Mouse (Mus musculus) limb, embryonic 12.5 days (tissue): Measurements from ENCODE around the gene Vstm4. TPM values are rescaled to one million over a fixed set of nuclear protein-coding genes. Genes with fewer than 3 reads are reported as not detected.
A peak's percentile ranks its signal among the peaks of the same experiment; 100 is the strongest.

Experiments
- ATAC-seq: fragments of 200-750 bp; cut with Nextera tagmentation; 2 replicates; pipeline ENCODE4 v1.8.0; 2017; ENCODE audit warnings: low read depth, moderate TSS enrichment; ENCODE audit not compliant: insufficient number of reproducible peaks, insufficient read depth, low FRiP score, low TSS enrichment
- H3K27ac ChIP-seq: fragments of 300-500 bp; sonication (generic); 2 replicates; pipeline ENCODE4 v1.5.1; 2016; ENCODE audit warnings: mild to moderate bottlenecking, moderate library complexity
- H3K27me3 ChIP-seq: fragments of 300-500 bp; sonication (generic); 2 replicates; pipeline ENCODE4 v1.6.1; 2016; ENCODE audit warnings: mild to moderate bottlenecking, moderate library complexity
- H3K36me3 ChIP-seq: fragments of 300-500 bp; sonication (generic); 2 replicates; pipeline ENCODE4 v1.6.1; 2016; ENCODE audit warnings: mild to moderate bottlenecking, moderate library complexity
- H3K4me1 ChIP-seq: fragments of 300-500 bp; sonication (generic); replicated peaks from 2 replicates; pipeline ENCODE4 v1.6.1; 2016
- H3K4me2 ChIP-seq: fragments of 300-500 bp; sonication (generic); 2 replicates; pipeline ENCODE4 v1.6.1; 2016; ENCODE audit warnings: mild to moderate bottlenecking, moderate library complexity
- H3K4me3 ChIP-seq: fragments of 300-500 bp; sonication (generic); replicated peaks from 2 replicates; pipeline ENCODE4 v1.5.1; 2016; ENCODE audit warnings: mild to moderate bottlenecking
- H3K9ac ChIP-seq: fragments of 300-500 bp; sonication (generic); replicated peaks from 2 replicates; pipeline ENCODE4 v1.6.1; 2016; ENCODE audit warnings: mild to moderate bottlenecking, moderate library complexity
- H3K9me3 ChIP-seq: fragments of 300-500 bp; sonication (generic); 2 replicates; pipeline ENCODE4 v1.6.1; 2016; ENCODE audit warnings: mild to moderate bottlenecking, moderate library complexity
- whole genome bisulfite sequencing: fragments of 180-500 bp; shearing (Covaris S2); methylation state at CpG from one replicate; pipeline ENCODE4 v1.1.7; 2016; 5-methylcytosine and 5-hydroxymethylcytosine counted together
- polyA plus RNA-seq: library from polyadenylated mRNA; unstranded; fragments of >200 nt; fragmentation: Nextera tagmentation; extraction: Ambion mirVana; gene quantifications from 2 replicates; pipeline ENCODE4 v1.2.1, GENCODE M21; 2016

Gene Vstm4
- polyA plus RNA-seq, 1 experiment from 2014 or later, result 7.0 TPM

DNA sequence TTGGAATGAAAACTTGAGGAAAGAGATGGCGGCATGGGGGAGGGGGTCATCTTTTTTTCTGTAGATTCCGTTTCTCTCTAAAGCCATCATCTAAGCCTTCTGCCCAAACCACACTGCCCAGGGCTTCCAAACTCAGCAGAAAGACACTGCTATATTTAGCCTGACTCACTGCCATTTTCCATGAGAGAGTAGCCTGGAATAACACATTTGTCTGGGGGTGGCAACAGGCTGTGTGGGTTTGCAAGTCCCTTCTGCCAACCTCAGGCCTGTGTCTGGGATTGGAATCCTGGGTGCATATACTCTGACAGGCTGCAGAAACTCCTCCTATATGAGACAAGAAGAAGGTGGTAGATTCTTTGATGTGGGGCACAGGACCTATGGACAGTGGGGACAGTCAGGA, 91.0 kb downstream of the Vstm4 start:
- no peak overlapping the region for H3K4me2 ChIP-seq
- peaks cover 11% of the 10 kb centered on the region for H3K27me3 ChIP-seq
- WGBS, result 87% methylated on average over 2 of the region's 2 CpGs
- H3K4me3 ChIP-seq, result no peak overlapping the region
- no peak overlapping the region for H3K9ac ChIP-seq
- no peak overlapping the region for H3K27ac ChIP-seq
- H3K36me3 ChIP-seq, result no peaks in the 10 kb centered on the region
- peaks cover 17% of the 10 kb centered on the region for H3K4me1 ChIP-seq
- no peaks in the 10 kb centered on the region for H3K9me3 ChIP-seq
- ATAC-seq, result no peak

DNA sequence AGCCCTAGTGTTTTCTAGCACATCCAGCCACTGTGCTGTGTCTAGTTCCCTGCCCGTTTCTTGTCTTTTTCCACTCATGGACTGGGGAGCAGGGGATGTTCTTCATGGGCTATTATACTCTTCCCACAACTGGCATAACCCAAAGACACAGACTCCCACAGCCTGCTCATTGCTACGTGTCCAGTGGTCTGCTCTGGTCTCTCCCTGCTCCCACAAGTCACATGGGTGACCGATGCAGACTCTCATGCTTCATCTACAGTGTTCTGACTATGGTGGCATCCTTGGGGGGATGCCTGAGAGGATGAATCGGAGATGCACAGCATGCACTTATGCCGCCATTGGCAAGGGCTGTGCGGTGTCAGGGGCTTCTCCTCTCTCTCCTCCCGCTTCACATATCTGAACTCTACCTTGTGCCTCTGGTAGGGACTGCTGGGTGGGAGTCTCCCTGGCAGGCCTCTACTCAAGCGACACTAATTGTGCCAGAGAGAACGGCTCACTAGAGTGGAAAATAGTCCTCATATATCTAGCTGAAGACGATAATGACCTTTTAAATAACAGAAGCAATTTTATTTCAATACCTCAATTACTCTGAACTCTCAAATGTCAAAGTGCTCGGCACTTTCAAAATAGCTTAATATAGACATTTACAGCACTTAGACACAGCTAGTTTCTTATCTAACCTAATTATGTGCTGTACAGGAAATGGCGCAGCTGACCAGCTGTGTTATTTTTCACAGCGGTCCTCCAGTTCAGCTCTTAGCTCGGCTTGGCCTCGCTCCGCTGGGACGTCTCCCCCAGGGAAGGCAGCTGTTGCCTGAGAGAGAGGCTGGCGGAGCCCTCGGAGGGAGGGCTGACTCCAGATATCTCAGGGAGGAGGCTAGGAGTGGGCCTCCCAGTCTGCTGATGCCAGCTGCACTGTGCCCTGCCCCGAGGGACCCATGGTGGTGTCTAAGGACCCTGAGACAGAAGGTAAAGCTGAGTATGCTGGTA, 94.1 kb downstream of the Vstm4 start:
- peaks cover 5% of the 10 kb centered on the region for H3K27me3 ChIP-seq
- H3K36me3 ChIP-seq, result no peaks in the 10 kb centered on the region
- H3K4me1 ChIP-seq, result peaks cover 17% of the 10 kb centered on the region
- no peak overlapping the region for H3K9ac ChIP-seq
- H3K27ac ChIP-seq, result 0 out of 2 replicates have a peak overlapping the region, but pooled peaks have one; percentile 25
- peak; percentile 47; the same call in 1 of the 2 replicates for ATAC-seq
- no peaks in the 10 kb centered on the region for H3K9me3 ChIP-seq
- 43% methylated on average over 20 of the region's 20 CpGs for WGBS
- no peak overlapping the region for H3K4me3 ChIP-seq
- H3K4me2 ChIP-seq, result peak overlapping the region; percentile 32; the same call in 1 of the 2 replicates

DNA sequence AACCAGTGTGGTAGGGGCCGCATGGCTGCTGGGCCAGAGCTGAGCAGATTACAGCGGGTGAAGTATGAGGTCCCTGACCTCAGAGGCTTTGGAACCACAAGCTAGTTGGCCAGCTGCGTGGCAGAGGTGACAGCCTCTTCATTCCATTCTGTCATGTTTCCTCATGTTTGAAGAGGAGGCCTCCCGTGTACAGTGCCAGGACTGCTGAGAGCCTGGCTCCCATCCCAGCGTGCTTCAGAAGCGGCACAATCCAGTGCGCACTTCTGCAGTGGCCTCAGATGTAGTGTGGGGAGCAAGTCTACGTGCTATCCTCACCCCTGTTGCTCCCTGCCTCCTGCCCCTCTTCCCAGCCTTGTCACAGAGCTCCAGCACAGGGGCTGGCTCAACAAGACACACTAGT, 99.9 kb downstream of the Vstm4 start:
- H3K27ac ChIP-seq, result no peak overlapping the region
- 78% methylated on average over 8 of the region's 8 CpGs for WGBS
- no peak for ATAC-seq
- peaks cover 3% of the 10 kb centered on the region for H3K4me1 ChIP-seq
- H3K9ac ChIP-seq, result no peak overlapping the region
- no peak overlapping the region for H3K4me3 ChIP-seq
- H3K4me2 ChIP-seq, result no peak overlapping the region
- no peaks in the 10 kb centered on the region for H3K9me3 ChIP-seq
- H3K36me3 ChIP-seq, result no peaks in the 10 kb centered on the region
- peaks cover 5% of the 10 kb centered on the region for H3K27me3 ChIP-seq

DNA sequence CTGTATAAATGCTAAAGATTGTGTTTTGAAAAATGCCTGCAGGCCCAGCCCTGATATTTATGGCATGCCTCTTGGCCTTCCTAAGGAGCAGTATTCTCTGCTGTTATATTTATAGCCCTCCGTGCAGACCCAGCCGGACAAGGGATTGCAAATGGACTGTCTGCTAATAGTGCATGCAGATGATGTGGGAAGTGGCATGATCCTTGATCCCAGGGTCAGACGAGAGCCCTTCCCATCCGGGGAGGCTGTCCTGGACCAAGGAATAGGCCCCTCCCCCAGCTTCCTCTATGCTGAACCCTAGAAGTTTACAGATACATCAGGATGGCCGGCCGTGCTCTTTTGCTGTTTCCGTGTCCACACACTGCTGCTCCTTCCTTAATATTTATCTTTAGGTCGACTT, 102.1 kb downstream of the Vstm4 start:
- 49% methylated on average over 8 of the region's 8 CpGs for WGBS
- Histone ChIP-seq H3K27ac (no peak overlapping the region), H3K4me2 (no peak overlapping the region), H3K4me1 (no peaks in the 10 kb centered on the region; the same call in 1 of the 2 replicates), H3K27me3 (no peaks in the 10 kb centered on the region), H3K9ac (no peak overlapping the region), H3K36me3 (no peaks in the 10 kb centered on the region), H3K9me3 (no peaks in the 10 kb centered on the region), H3K4me3 (no peak overlapping the region)
- ATAC-seq, result no peak

DNA sequence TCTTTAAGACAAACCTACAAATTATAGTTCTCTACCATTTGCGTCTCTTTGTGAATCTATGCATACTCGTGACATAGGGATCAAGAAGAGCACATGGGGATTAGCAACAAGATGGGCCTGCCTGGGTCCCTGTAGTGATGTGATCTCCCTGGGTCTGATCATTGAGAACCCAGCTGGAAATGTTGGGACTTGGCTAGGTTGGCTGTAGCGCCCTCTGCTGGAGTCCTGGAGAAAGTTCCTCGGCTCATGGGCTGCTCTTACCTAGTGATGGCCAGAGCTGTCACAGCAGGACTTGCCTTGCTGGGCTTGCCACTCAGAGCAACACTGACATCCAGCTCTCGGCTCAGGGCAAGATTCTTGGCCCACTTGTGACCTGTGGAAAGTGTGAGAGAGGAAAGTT, 103.9 kb downstream of the Vstm4 start:
- ATAC-seq, result no peak
- no peak overlapping the region for H3K9ac ChIP-seq
- 37% methylated on average over 5 of the region's 5 CpGs for WGBS

DNA sequence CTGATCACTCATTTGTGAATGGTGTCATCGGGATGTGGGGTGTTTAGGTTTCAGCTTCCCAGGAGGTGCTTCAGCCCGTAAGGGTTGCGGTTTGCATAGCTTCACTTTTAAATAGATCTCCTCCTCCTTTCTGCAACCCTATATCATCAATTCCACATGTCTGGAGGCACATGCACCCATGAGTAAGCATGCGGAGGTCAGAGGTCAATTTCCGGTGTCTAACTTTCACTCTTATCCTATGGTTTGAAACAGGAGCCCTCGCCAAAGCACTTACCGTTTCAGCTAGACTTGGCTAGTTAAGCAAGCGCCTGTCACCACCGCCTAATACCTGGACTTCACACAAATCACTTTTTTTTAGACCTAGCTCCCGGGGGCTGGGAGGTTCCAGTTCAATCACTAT, 108.2 kb downstream of the Vstm4 start:
- H3K9ac ChIP-seq, result no peak overlapping the region
- H3K27ac ChIP-seq, result no peak overlapping the region
- no peak for ATAC-seq
- no peaks in the 10 kb centered on the region; the same call in 1 of the 2 replicates for H3K4me1 ChIP-seq
- 59% methylated on average over 10 of the region's 10 CpGs for WGBS
- no peaks in the 10 kb centered on the region for H3K36me3 ChIP-seq
- no peak overlapping the region for H3K4me3 ChIP-seq
- 0 out of 2 replicates have a peak, but pooled peaks cover 4% of the 10 kb centered on the region for H3K27me3 ChIP-seq
- no peaks in the 10 kb centered on the region for H3K9me3 ChIP-seq
- H3K4me2 ChIP-seq, result no peak overlapping the region

More for the DNA sequence above, 103.9 kb downstream of the Vstm4 start:
- Histone ChIP-seq H3K9me3 (no peaks in the 10 kb centered on the region), H3K27ac (no peak overlapping the region), H3K4me2 (no peak overlapping the region), H3K36me3 (no peaks in the 10 kb centered on the region), H3K4me3 (no peak overlapping the region), H3K27me3 (0 out of 2 replicates have a peak, but pooled peaks cover 4% of the 10 kb centered on the region), H3K4me1 (no peaks in the 10 kb centered on the region; the same call in 1 of the 2 replicates)

DNA sequence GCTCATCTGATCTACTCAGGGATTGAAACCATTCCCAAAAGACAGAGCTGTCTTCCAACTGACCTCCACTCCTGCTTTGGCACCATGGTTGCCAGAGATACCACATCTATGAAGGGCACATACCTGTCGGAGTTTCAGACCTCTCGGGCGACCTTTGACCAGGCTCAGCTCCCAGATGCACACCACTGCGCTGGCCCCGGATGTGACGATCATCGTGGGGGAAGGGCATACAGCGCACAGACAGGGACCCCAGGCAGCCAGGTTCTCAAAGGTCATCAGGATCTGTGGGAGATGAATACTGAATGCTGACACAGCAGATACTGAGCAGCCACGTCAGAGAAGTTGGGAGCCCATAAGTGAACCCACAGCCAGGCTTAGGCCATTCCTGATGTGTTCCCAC, 114.1 kb downstream of the Vstm4 start:
- H3K9ac ChIP-seq, result no peak overlapping the region
- no peaks in the 10 kb centered on the region for H3K9me3 ChIP-seq
- no peak for ATAC-seq
- 73% methylated on average over 9 of the region's 9 CpGs for WGBS
- H3K27ac ChIP-seq, result no peak overlapping the region
- no peak overlapping the region for H3K4me2 ChIP-seq
- no peaks in the 10 kb centered on the region for H3K4me1 ChIP-seq
- H3K4me3 ChIP-seq, result no peak overlapping the region
- H3K36me3 ChIP-seq, result no peaks in the 10 kb centered on the region
- H3K27me3 ChIP-seq, result no peaks in the 10 kb centered on the region; the same call in 1 of the 2 replicates

DNA sequence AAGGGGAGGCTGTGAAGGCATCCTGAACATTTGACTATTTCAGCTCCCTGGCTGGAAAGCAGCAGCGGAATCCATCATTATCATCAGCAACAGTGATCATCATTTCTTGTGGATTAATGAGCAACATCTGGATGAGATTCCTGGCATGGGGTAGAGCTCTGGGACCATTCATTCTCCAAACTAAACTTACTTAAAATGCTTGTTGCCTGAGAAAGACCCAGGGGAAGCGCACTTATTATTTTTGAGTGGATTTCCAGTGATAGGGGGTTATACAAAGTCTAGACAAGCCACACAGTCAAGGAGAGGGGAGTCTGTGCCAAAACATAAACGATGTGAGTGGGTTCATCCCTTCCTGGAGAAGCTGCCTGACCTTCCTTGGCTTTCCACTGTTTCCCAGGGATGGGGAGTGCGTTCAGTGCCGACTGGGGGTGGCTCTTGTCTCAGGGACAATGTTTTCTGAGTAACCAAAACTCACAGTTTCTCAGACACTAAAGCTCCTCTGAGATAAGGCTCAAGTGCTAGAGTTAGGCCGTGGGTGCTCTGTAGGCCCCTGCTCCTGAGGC, 127.7 kb downstream of the Vstm4 start:
- H3K9me3 ChIP-seq, result no peaks in the 10 kb centered on the region
- no peak for ATAC-seq
- WGBS, result 71% methylated on average over 6 of the region's 6 CpGs
- peaks cover 11% of the 10 kb centered on the region; the same call in 1 of the 2 replicates for H3K27me3 ChIP-seq
- H3K4me3 ChIP-seq, result no peak overlapping the region
- H3K36me3 ChIP-seq, result no peaks in the 10 kb centered on the region
- H3K4me2 ChIP-seq, result no peak overlapping the region
- H3K27ac ChIP-seq, result no peak overlapping the region
- no peak overlapping the region for H3K9ac ChIP-seq
- H3K4me1 ChIP-seq, result peaks cover 7% of the 10 kb centered on the region; the same call in 1 of the 2 replicates

DNA sequence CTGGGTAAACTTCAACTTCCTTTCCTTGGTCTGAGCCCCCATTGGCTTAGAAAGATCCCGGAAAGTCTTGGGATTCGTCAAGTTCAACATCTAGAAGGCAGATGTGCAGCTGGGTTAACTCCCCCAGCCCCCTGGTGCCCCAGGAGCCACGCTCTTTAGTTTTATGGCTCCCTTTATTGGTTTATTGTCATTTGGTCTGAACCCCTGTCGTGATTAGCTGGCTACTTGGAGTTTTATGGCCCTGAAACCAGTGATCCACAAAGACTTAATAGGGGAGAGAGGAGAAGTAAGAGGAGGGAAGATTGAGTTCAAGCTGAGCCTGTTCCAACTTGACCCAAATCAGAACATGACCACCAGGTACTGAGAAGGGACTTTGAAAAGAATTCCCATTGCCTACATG, 130.1 kb downstream of the Vstm4 start:
- H3K36me3 ChIP-seq, result no peaks in the 10 kb centered on the region
- H3K4me2 ChIP-seq, result no peak overlapping the region
- no peaks in the 10 kb centered on the region for H3K9me3 ChIP-seq
- no peak overlapping the region for H3K9ac ChIP-seq
- ATAC-seq, result no peak
- H3K4me1 ChIP-seq, result peaks cover 7% of the 10 kb centered on the region; the same call in 1 of the 2 replicates
- H3K27me3 ChIP-seq, result peaks cover 16% of the 10 kb centered on the region; the same call in 1 of the 2 replicates
- 10% methylated on average over 4 of the region's 4 CpGs for WGBS
- H3K4me3 ChIP-seq, result no peak overlapping the region
- H3K27ac ChIP-seq, result no peak overlapping the region
